Mouse (Mus musculus): Measurements from ENCODE around the gene Prss36.

GRCm38 (mm10) chr7:127912938-127913337 is 33.6 kb downstream of the Prss36 start:
- no peak for TF ChIP-seq POLR2A (IDR thresholded peaks at IDR 0.05; ENCODE audit: borderline replicate concordance, control insufficient read depth, low read depth, low read length)
- no peak for TF ChIP-seq CTCF (IDR thresholded peaks at IDR 0.05; ENCODE audit: control insufficient read depth, insufficient read depth, low read length)
